Mouse (Mus musculus): ENCODE measurements around the gene Anp32b.

Anp32b gene
- long read RNA-seq, experiment 1, transcript Anp32b-201 (7 exons, 1,716 nt), result major isoform, 38 of 125 reads
- long read RNA-seq, experiment 1, partial matches to known transcripts, result 77 of 125 reads
- long read RNA-seq, experiment 1, other reads (novel, unspliced or antisense), result 10 of 125 reads
- long read RNA-seq, experiment 2, transcript Anp32b-201 (7 exons, 1,716 nt), result major isoform, 56 of 210 reads
- long read RNA-seq, experiment 2, partial matches to known transcripts, result 135 of 210 reads
- long read RNA-seq, experiment 2, other reads (novel, unspliced or antisense), result 19 of 210 reads

DNA sequence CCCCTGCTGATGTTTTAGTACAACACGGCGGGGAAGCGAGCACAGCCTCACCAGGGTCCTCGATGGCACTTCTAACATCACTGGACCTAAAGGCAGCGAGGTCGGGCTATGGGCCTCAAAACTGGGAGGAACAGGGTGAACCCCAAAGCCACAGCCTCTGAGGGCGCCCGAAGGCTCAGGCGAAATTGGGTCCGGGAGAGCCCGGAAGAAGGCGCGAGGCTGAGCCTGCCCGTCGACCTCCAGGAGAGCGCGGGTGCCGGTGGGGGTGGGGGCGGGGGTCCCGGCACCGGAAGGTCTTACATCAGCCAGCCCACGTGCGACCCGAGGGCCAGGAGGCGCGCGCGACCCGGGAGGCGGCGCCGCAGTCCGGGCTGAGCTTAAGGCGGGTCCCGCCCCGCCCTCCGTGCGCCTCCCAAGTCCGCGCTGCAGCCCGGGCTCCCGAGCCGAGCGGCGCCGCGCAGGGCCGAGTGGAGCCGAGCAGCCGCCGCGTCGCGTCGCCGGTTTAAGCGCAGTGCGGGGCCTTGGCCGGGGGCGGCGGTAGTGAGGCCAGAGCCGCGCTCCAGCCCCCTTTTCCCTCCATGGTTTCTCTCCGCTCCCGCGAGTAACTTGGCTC lies at the start of gene Anp32b:
TSS of gene Anp32b (plus strand) at position 384 of the 613 bp plus-strand sequence.
- intact Hi-C loops (cut with DNase I), result loop anchor here (5.0 kb wide), 1 partner anchor 37 kb away; the partner anchor contains the start of gene Nans

DNA sequence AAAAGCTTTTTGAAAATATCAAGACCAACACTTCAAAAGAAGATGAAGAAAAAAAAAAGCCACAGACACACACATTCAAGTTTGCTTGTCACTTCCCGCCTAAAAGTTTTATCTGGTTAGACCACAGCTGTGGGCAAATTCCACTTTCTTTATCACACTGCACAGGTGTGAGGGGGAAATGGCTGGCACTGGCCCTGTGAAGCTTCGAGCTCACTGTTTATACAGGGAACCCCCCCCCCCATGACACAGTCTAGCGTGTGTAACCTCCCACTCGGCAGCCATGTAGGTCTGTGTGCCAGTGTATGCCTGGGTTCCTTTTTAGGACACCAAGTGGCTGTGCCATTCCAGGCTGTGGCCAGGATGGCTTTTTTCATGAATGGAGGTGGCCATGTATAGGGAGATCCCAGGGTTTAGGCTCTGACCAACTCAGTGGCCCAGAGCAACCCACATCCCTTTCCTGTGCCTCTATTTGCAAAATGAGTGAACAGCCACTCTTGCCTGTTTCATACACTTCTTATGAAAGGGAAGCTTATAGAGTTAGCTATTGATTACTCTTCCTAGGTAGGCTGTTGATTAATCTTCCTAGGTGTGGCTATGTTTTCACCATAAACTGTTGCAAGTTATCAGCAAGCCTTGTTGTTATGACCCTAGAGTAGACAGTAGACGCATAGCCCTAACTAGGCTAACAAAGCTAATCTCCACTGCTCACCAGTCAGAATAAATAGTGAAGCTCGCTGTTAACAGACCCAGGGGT lies 46.5 kb upstream of the Anp32b start:
- intact Hi-C loops (cut with DNase I), result no loop called here

DNA sequence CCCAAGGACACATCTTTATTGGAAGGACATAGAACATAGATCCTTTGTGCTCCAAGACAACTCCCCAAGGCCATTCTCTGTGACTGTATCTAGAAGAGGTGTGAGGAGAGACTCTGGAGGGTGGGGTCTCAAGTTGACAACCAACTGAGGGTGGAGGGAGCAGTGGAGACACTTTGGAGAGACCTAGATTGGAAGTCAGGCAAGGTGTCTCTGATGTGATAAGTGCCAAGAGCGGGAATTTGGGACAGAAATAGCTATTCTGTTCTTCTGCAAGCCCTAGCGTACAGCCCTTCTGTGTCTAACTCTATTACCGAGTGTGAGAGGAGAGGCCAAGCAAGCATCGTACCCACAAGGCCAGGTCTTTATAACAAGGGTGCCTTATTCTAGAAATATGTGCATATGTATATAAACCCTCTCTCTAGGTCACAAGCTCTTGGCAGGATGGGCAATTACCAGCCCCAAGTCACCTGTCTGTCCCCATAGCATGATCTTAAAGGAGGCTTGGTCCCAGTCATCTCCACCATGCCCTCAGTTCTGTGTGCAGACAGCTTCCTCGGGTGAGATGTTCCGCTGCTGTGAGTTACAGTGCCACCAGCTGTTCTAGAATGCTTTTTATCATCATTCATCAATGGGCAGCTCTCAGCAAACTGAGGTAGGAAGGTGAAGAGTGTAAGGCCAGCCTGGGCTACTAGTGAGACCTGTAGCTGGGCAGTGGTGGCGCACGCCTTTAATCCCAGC lies 43.6 kb upstream of the Anp32b start:
- intact Hi-C loops (cut with DNase I), result no loop called here

DNA sequence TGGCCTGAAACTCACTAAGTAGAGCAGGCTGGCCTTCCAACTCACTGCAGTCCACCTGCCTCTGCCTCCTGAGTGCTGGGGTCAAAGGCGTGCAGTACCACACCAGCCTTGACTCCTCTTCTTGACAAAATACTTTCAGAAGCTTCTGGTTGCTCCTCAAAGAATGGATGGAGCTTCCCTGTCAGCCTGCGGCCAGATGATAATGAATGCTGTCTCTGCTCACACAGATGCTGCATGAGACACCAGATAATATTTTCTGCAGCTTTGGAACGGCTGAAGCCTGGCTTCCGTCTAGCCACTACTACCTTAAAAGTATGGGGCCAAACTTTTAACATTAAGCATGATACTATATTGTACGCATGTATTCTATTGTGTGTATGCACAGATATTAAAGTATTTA lies 40.0 kb upstream of the Anp32b start:
- intact Hi-C loops (cut with DNase I), result no loop called here

DNA sequence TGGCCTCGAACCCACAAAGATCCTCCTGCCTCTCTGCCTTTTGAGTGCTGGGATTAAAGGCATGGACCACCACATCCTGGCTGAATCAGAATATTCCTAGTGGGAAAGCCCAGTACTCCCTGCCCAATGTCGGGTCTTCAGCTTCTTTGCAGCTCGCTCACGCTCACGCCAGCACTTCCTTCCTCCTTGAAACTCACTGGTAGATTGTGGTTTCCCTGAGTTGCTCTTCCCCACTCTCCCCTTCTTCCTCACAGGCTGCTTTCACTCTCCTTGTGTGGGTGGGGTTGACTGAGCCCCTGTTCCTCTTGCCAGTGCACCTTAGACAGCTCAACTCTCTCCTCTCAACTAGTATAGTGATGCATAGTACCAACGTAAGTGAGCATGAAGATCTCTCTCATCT lies 39.2 kb upstream of the Anp32b start:
- intact Hi-C loops (cut with DNase I), result no loop called here

DNA sequence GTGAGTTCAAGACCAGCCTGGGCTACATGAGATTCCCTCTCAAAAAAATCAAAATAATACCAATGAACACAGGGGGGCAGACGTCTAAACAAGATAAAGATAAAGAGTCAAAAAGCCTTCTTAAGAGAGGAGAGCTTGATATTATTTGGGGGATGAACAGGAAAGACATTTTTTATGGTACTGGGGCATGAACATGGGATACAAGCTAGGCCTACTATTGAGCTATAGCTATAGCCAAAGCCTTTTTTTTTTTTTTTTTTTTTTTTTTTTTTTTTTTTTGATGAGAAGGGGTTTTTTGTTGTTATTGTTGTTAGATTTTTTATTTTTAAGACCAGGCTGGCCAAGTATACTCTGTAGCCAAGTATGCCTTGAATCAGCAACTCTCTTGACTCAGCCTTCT lies 38.6 kb upstream of the Anp32b start:
- intact Hi-C loops (cut with DNase I), result no loop called here

DNA sequence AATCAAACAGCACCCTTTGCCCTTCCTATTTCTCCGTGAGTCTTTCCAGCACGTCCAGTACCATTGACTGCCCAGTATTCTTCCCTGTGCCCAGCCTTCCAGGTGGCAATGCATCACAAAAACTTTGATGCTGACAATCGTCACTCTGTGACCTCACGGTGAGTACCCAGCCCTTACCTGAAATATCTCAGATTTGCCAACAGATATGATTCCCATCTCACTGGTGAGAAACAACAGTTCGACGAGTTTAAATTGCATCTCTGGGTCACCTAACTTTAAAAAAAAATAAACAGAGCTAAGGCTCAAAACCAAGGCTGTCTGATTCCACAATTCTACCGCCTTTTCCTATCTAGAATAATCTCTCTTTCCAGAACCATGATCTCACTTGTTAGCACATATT lies 37.3 kb upstream of the Anp32b start, which contains the start of gene Hemgn:
TSS of gene Hemgn (minus strand) at position 101 of the 400 bp plus-strand sequence.
- intact Hi-C loops (cut with DNase I), result no loop called here

DNA sequence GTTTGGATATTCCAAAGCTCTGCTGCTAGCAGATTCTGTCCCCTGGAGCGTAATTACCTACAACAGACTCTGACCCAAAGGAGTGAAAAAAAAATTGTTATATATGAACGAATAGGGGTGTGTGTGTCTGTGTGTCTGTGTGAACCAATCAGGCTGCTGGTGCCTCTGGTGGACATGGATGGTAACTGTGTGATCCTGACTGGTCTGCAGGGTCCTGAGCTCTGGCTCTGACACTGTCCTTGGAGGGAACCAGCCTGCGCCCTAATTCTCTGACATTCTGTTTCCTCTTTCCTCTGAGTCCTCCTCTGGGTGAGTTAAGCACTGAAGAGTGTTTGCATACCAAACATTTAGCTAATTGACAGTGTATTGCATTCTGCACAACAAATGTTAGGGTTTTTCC lies 33.2 kb upstream of the Anp32b start:
- intact Hi-C loops (cut with DNase I), result no loop called here

DNA sequence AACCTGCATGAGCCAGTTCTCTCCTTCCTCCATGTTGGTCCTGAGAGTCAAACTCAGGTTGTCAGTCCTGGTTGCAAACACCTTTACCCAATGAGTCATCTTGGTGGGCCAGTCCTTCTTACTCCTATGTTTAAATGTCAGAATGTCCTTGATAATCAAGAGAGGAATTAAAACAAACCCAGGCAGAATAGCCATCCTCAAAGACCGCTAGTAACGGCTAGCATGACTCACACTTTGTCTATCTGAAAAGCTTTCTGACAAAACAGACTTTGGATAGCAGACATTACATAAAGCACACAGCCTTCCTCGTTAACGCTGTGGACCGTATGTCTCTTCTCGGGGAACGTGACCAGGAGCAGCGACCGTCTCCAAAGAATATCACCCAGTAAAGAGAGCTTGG lies 31.9 kb upstream of the Anp32b start:
- intact Hi-C loops (cut with DNase I), result no loop called here

DNA sequence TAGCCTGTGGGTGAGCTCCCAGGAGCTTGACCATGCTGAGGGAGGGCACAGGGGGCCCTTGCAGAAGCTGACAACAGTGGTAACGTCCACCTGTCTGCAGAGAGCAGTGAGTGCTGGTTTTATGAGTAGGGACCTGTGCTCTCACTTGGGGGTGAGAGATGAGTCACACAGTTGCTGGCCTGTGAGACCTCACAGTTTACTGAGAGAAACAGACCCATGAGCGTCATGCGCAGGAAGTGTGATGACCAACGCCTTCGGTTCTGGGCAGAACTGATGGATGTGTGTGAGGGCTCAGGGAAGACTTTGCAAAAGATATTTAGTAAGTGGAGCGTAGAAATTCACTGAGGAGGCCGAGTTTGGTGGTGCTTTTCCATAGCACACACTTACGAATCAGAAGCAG lies 28.1 kb upstream of the Anp32b start:
- intact Hi-C loops (cut with DNase I), result no loop called here

DNA sequence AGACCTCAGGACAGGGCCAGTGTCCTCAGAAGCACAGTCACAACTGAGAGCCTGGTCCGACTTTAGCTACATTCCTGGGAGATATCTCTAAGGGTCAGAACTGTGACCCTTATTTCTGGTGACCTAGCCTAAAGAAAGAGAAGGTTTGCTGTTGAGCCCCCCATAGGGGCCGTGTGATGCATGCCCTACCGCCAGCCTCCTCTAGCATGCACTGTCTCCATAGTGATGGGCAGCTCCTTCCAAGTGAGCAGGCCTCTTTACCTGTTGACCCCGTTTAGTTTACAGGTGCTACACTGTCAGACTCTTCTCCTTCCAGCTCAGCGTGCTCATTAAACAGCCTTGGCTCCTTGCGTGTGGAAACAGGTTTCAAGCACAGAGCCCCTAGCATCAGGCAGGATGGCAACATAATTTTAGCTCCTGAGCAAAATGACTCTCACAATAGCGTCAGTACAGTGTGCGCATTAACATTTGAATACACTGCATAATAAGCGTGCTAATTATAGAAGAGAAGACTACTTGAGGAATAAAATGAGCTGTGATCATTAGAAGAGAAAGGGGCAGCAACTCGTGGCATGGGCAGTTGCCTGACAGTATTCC lies 21.7 kb upstream of the Anp32b start:
- intact Hi-C loops (cut with DNase I), result no loop called here

DNA sequence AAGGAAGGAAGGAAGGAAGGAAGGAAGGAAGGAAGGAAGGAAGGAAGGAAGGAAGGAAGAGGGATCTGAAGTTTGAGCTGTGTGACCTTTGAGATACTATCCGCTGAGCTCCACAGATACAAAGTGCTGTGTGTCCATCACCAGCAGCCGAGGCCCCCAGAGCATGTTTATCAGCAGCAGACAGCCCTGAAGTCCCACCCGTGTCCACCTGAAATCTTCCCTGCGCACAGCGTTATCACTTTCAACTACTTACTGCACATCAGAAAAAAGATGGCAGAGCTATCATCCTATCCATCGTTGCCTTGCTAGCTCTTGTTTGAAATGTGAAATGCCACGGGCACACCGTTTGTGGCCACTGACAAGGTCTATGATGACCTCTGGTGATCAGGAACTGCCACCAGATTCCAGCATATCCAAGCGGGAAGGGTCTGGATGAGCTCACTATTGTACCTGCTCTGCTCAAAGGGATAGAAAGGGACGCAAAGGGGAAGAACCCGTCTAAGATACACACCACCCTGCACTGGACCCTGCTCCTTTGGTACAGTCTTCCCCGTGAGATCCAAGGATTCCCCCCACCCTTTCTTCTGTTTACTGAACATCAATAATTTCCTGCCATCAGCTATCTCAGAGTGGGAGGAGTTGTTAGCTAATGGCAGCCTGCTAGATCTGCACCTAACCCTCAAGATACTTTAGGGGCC lies 18.2 kb upstream of the Anp32b start:
- intact Hi-C loops (cut with DNase I), result no loop called here

DNA sequence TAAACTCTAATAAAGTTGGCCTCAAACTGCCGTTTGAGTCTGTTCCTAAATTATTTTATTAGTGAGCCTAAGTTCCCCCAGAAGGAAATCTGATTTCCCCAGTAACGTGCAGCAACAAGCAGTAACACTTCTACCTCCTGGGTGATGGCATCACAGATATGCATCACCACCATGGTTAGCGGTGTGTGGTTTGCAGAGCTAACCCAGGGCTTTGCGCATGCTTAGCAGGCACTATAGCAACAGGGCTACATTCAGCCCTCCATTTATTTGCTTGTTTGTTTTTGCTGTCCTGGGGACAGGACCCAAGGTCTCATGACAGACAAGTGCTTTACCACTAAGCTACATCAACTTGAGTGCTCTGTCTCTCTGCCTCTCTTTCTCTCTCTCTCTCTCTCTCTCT lies 8.2 kb upstream of the Anp32b start:
- intact Hi-C loops (cut with DNase I), result no loop called here

DNA sequence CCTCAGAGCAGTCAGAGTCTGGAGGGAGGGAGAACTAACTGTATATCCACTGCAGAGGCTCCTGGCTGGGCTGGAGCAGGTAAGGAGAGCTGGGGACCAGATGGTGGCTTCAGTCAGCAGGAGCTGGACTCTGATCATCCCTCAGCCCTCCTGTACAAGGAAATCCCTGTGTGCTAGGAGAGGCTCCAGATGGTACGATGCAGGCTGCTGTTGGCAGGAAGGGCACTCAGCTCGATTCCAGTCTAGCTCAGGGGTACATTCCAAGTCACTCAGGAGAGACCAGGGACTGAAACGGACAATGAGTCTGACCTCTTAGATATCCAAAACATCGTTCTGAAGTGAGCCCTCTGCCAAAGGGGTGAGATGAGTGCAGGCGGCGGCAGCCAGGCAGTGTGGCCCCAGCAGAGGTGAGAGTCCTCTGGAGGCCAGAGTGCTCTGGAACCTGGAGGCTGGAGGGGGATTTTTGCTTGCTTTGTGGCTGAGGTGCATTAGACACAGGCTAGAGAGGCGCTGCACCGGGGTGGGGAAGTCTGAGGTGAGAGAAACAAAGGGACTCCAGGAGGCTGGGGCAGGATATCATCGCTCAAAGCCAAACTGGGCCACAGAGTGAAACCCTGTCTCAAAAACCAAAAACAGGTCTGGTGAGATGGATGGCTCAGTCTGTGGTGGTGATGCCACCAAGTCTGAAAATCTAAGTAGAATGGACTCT lies 5.3 kb upstream of the Anp32b start:
- intact Hi-C loops (cut with DNase I), result no loop called here

DNA sequence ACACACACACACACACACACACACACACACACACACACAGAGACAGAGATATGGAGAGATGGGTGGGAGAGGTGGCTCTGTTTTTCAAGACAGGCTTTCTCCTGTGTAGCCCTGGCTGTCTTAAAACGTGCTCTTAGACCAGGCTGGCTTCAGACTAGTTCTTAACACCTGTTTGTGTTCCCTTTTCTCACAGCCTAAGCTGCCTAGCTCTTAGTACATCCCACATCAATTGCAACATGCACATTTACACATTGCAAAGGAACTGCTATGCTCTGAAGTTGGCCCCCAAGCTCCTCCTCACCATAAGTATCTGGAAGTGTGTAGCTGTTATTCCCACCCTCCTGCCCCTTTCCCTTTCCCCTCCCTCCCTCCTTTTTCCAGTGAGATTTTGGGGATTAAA lies 3.2 kb upstream of the Anp32b start:
- intact Hi-C loops (cut with DNase I), result no loop called here

DNA sequence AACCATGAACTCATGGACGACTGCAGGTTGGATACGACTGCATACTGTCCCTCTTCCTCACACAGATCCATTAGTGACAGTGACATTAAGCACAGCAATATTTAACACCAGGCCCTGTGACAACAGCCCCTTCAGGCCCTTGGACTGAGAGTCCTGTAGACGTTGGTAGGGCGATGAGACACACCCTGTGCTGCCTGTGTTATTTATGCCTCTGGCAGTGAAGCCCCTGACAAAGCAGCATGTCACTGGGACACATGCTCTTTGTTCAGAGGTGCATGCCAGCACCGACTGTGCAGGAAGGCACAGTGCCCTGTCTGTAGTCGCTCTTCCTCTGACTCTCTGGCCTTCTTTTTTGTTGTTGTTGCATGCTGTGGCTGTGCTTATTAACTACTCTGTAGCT lies 1.8 kb upstream of the Anp32b start:
- intact Hi-C loops (cut with DNase I), result no loop called here

DNA sequence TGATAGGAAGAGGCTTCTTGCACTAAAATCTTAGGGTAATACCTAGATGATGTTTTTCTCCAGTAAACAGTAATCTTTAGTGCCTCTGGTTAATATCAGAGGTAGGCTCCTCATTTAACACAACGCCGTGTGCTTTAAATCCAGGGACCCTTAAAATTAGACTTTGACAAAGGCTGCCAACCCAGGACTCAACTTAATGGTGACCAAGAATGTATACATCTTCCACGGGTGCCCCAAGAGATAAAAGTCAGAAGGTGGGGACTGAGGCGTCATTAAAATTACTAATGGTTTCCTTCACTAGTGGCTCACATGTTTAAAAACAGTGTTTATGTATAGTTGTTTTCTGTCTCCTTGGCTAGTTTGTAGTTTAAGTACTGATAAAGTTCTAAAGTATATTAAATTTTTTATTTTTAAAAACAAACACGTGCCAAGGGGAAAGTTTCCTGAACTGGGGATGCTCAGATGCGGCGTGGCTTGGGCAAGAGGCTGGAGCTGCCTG lies 633 bp upstream of the Anp32b start:
- intact Hi-C loops (cut with DNase I), result loop anchor here (5.0 kb wide), 1 partner anchor 37 kb away; the partner anchor contains the start of gene Nans

DNA sequence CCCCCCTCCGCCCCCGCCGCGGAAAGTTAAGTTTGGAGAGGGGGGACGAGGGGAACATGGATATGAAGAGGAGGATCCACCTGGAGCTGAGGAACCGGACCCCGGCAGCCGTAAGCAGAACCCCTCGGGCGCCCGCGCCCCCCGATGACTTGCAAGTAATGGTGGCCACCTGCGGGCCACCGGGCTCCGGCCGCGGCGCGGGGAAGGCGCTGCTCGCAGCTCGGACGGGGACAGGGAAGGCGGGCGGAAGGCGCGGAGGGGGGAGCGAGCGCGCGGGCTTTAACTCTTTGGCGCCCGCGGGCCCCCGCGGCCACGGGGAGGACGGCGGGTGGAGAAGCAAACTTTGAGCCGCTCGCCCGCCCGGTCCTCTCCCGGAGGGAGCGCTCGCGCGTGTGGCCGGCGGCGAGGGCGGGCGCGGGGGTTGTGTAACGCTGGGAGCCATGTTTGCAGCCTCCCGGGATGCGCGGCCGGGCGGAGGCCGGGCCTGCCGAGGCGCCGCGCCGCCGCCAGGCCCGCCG lies 597 bp downstream of the Anp32b start:
- intact Hi-C loops (cut with DNase I), result loop anchor here (5.0 kb wide), 1 partner anchor 36 kb away; the partner anchor contains the start of gene Nans

DNA sequence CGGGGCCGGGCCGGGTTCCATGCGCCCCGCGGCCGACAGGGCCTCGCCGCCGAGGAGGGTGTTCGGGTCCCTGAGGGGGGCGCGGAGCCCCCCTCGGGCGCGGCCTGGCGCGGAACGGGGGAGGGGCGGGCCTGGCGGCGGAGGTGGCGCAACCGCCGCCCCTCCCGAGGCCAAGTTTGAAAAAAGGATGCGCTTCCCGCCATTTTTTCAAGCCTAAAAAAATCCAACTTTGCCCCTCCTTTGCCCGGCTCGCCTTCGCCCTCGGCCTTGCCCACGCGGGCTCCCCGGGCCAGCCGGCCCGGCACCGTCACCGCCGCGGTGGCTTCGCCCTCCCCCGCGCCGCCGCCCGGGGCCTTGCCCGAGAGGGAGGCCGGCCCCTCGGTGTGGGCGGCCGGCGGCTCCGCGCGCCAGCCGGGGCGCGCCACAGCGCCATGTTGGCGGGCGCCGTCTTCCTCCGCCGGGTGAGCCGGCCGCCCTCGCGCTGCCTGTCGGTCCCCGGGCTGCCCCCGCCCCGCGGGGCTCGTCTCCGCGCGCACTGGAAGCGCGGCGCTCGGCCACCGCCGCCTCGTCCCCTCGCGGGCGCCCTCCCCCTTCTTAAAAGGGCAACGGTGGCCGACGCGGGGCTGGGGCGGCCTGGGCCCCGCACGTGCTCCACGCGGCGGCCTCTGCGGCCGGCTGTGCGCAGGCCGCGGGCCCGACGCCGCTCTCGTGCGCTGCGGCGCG lies 1.2 kb downstream of the Anp32b start:
- intact Hi-C loops (cut with DNase I), result loop anchor here (5.0 kb wide), 1 partner anchor 35 kb away; the partner anchor contains the start of gene Nans

All from adrenal gland (tissue).